Mouse (Mus musculus) kidney, postnatal 10 days (tissue): Measurements from ENCODE around the gene Nrarp.

Experiments used
- DNase-seq: peaks from one replicate; pipeline ENCODE4 v3.0.0; 2021; ENCODE audit warnings: mixed read lengths

Nrarp gene

GRCm38 (mm10) chr2:25228995-25229530 is 48.5 kb downstream of the Nrarp start:
- no peak for DNase-seq

GRCm38 (mm10) chr2:25229582-25229981 is 49.0 kb downstream of the Nrarp start:
- no peak for DNase-seq

DNA sequence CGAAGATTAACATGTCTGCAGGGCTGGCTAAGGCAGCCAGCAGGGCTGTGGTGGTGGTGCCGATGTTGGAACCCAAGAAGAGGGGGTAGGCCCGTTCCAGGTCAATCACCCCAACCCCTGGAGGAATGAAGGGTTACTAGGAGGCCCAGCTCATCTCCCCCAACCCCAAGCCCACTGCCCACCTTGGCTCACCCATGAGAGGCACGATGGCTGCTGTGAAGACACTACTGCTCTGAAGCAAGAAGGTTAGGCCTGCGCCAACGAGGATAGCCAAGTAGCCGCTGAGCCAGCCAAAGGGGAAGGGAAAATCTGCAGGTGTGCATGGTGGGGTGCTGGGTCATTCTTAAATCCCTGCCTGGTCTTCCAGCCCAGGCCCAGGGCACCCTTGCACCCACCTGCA is 50.0 kb downstream of the Nrarp start:
- DNase-seq, result no peak

DNA sequence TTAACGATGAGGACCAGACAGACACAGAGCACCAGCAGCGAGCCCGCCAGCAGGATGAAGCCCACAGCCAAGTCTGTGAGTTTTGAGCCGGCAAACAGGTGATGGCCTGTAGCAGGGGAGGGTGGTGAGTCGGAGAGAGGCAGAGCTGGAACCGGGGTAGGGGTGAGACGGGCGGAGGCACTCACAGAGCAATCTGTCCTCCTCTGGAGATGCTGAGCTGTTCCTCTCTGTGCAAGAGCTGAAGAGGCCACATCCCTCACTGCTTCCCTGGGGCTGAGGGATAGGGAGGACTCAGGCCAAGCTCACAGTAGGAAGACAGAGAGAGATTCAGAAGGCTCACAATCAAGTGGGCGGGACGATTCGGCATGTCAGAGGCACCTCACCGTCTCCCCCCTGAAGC is 50.5 kb downstream of the Nrarp start:
- no peak for DNase-seq
